Mouse (Mus musculus) MEL (cell line): ENCODE data around the gene Pappa2. TPM values are rescaled to one million over a fixed set of nuclear protein-coding genes. Genes with fewer than 3 reads are reported as not detected.

Source experiments
- DNase-seq: peaks from one replicate; pipeline ENCODE4 v3.0.0; 2011; ENCODE audit warnings: low read depth, low spot score
- H3K27ac ChIP-seq: 2 replicates; pipeline ENCODE4 v1.5.1; 2012; ENCODE audit warnings: low read depth, mild to moderate bottlenecking, control low read depth, low read length, moderate library complexity; ENCODE audit not compliant: control insufficient read depth
- H3K27me3 ChIP-seq, 2 experiments: fragments of 150-350 bp in 1 of 2; sonication (generic) in 1 of 2; 2 replicates each; pipeline ENCODE4 v1.6.1; 2012; ENCODE audit warnings: low read length in 2 of 2, mild to moderate bottlenecking in 2 of 2, improper control_type of control experiment in 1 of 2, moderate library complexity in 1 of 2; ENCODE audit not compliant: insufficient read depth in 2 of 2, control insufficient read depth in 1 of 2
- H3K36me3 ChIP-seq, 2 experiments: 2 replicates each; pipeline ENCODE4 v1.6.1; 2012 to 2014; ENCODE audit warnings: low read length in 2 of 2, improper control_type of control experiment in 1 of 2, inconsistent platforms in 1 of 2, mild to moderate bottlenecking in 1 of 2; ENCODE audit not compliant: insufficient read depth in 2 of 2, control insufficient read depth in 1 of 2
- H3K4me1 ChIP-seq, 2 experiments: fragments of 150-350 bp in 1 of 2; sonication (generic) in 1 of 2; 2 replicates each; pipeline ENCODE4 v1.6.1; 2012; ENCODE audit warnings: low read length in 2 of 2, improper control_type of control experiment in 1 of 2, mild to moderate bottlenecking in 1 of 2; ENCODE audit not compliant: insufficient read depth in 2 of 2, control insufficient read depth in 1 of 2
- H3K4me3 ChIP-seq, 2 experiments: fragments of 150-350 bp in 1 of 2; sonication (generic) in 1 of 2; 2 replicates each; pipeline ENCODE4 v1.5.1; 2012; ENCODE audit warnings: low read depth in 2 of 2, low read length in 2 of 2, mild to moderate bottlenecking in 2 of 2, moderate library complexity in 2 of 2, control low read depth in 1 of 2, improper control_type of control experiment in 1 of 2; ENCODE audit not compliant: control insufficient read depth in 1 of 2, insufficient read depth in 1 of 2
- H3K79me2 ChIP-seq: 2 replicates; pipeline ENCODE4 v1.6.1; 2012; ENCODE audit warnings: mild to moderate bottlenecking, low read length, moderate library complexity; ENCODE audit not compliant: control insufficient read depth, poor library complexity, insufficient read depth
- H3K9ac ChIP-seq: 2 replicates; pipeline ENCODE4 v1.6.1; 2012; ENCODE audit warnings: low read depth, mild to moderate bottlenecking, control low read depth, low read length, moderate library complexity; ENCODE audit not compliant: control insufficient read depth, poor library complexity, severe bottlenecking
- H3K9me3 ChIP-seq: fragments of 150-350 bp; sonication (generic); replicated peaks from 2 replicates; pipeline ENCODE4 v1.6.1; 2012; ENCODE audit warnings: mild to moderate bottlenecking, low read length, improper control_type of control experiment, moderate library complexity; ENCODE audit not compliant: insufficient read depth
- BHLHE40 ChIP-seq: IDR thresholded peaks from 2 replicates; pipeline ENCODE4 v1.6.1; 2012; ENCODE audit warnings: low read depth, mild to moderate bottlenecking, inconsistent platforms, low read length, improper control_type of control experiment, borderline replicate concordance
- E2F4 ChIP-seq: IDR thresholded peaks from 2 replicates; pipeline ENCODE4 v1.6.1; 2011; ENCODE audit warnings: low read depth, low read length, improper control_type of control experiment, borderline replicate concordance
- ELF1 ChIP-seq: IDR thresholded peaks from 2 replicates; pipeline ENCODE4 v1.6.1; 2014; ENCODE audit warnings: low read depth, mild to moderate bottlenecking, inconsistent platforms, low read length, improper control_type of control experiment, moderate library complexity
- EP300 ChIP-seq, 2 experiments: IDR thresholded peaks; 2 replicates each; pipeline ENCODE4 v1.6.1; 2011; ENCODE audit warnings: improper control_type of control experiment in 2 of 2, low read length in 2 of 2, low read depth in 1 of 2, mild to moderate bottlenecking in 1 of 2
- ETS1 ChIP-seq: IDR thresholded peaks from 2 replicates; pipeline ENCODE4 v1.6.1; 2012; ENCODE audit warnings: low read depth, mild to moderate bottlenecking, inconsistent platforms, low read length, improper control_type of control experiment, moderate library complexity
- GABPA ChIP-seq: IDR thresholded peaks from 2 replicates; pipeline ENCODE4 v1.6.1; 2012; ENCODE audit warnings: low read depth, mild to moderate bottlenecking, inconsistent platforms, low read length, improper control_type of control experiment, moderate library complexity
- GATA1 ChIP-seq: IDR thresholded peaks from 2 replicates; pipeline ENCODE4 v1.6.1; 2011; ENCODE audit warnings: low read depth, low read length, improper control_type of control experiment
- JUND ChIP-seq: IDR thresholded peaks from 2 replicates; pipeline ENCODE4 v1.6.1; 2011; ENCODE audit warnings: low read depth, mild to moderate bottlenecking, improper control_type of control experiment, low read length
- KAT2A ChIP-seq: conservative IDR thresholded peaks from 2 replicates; pipeline ENCODE4 v1.6.1; 2012; ENCODE audit warnings: low read depth, low read length, improper control_type of control experiment, inconsistent platforms
- MAFK ChIP-seq: IDR thresholded peaks from 2 replicates; pipeline ENCODE4 v1.6.1; 2011; ENCODE audit warnings: low read depth, mild to moderate bottlenecking, low read length, improper control_type of control experiment, borderline replicate concordance
- MAX ChIP-seq: IDR thresholded peaks from 2 replicates; pipeline ENCODE4 v1.6.1; 2011; ENCODE audit warnings: low read length, improper control_type of control experiment
- MAZ ChIP-seq: IDR thresholded peaks from 2 replicates; pipeline ENCODE4 v1.6.1; 2012; ENCODE audit warnings: low read depth, mild to moderate bottlenecking, inconsistent platforms, low read length, improper control_type of control experiment
- MEF2A ChIP-seq: IDR thresholded peaks from 2 replicates; pipeline ENCODE4 v1.6.1; 2014; ENCODE audit warnings: low read depth, mild to moderate bottlenecking, inconsistent platforms, low read length, improper control_type of control experiment; ENCODE audit not compliant: poor library complexity, insufficient replicate concordance, severe bottlenecking; ENCODE audit errors: extremely low read depth
- MXI1 ChIP-seq: IDR thresholded peaks from 2 replicates; pipeline ENCODE4 v1.6.1; 2011; ENCODE audit warnings: mild to moderate bottlenecking, low read depth, low read length, improper control_type of control experiment
- MYC ChIP-seq: IDR thresholded peaks from 2 replicates; pipeline ENCODE4 v1.6.1; 2011; ENCODE audit warnings: low read depth, mild to moderate bottlenecking, low read length, improper control_type of control experiment, moderate library complexity
- POLR2AphosphoS2 ChIP-seq: IDR thresholded peaks from 2 replicates; pipeline ENCODE4 v1.6.1; 2011; ENCODE audit warnings: low read length, improper control_type of control experiment
- POLR2AphosphoS5 ChIP-seq: IDR thresholded peaks from 2 replicates; pipeline ENCODE4 v1.6.1; 2012; ENCODE audit warnings: low read depth, borderline replicate concordance, mild to moderate bottlenecking, inconsistent platforms, low read length, moderate library complexity, mixed read lengths
- RAD21 ChIP-seq: IDR thresholded peaks from 2 replicates; pipeline ENCODE4 v1.6.1; 2011; ENCODE audit warnings: mild to moderate bottlenecking, low read depth, low read length, improper control_type of control experiment
- SMC3 ChIP-seq: IDR thresholded peaks from 2 replicates; pipeline ENCODE4 v1.6.1; 2011; ENCODE audit warnings: low read depth, low read length, improper control_type of control experiment
- TAL1 ChIP-seq: IDR thresholded peaks from 2 replicates; pipeline ENCODE4 v1.6.1; 2012; ENCODE audit warnings: mild to moderate bottlenecking, inconsistent platforms, low read length, moderate library complexity, mixed read lengths
- TBP ChIP-seq: IDR thresholded peaks from 2 replicates; pipeline ENCODE4 v1.8.0; 2011; ENCODE audit warnings: low read depth, low read length, improper control_type of control experiment
- UBTF ChIP-seq: IDR thresholded peaks from 2 replicates; pipeline ENCODE4 v1.6.1; 2012; ENCODE audit warnings: low read depth, mild to moderate bottlenecking, inconsistent platforms, low read length, improper control_type of control experiment, moderate library complexity, borderline replicate concordance; ENCODE audit not compliant: insufficient read depth
- USF1 ChIP-seq: IDR thresholded peaks from 2 replicates; pipeline ENCODE4 v1.6.1; 2014; ENCODE audit warnings: low read depth, mild to moderate bottlenecking, inconsistent platforms, low read length, improper control_type of control experiment, moderate library complexity
- USF2 ChIP-seq, 2 experiments: IDR thresholded peaks; 2 replicates each; pipeline ENCODE4 v1.6.1; 2011 to 2012; ENCODE audit warnings: improper control_type of control experiment in 2 of 2, low read length in 2 of 2, borderline replicate concordance in 1 of 2, inconsistent platforms in 1 of 2, low read depth in 1 of 2, mild to moderate bottlenecking in 1 of 2; ENCODE audit not compliant: insufficient read depth in 1 of 2
- ZMIZ1 ChIP-seq: IDR thresholded peaks from 2 replicates; pipeline ENCODE4 v1.6.1; 2012; ENCODE audit warnings: low read depth, mild to moderate bottlenecking, inconsistent platforms, low read length, improper control_type of control experiment, moderate library complexity
- ZNF384 ChIP-seq: IDR thresholded peaks from 2 replicates; pipeline ENCODE4 v1.6.1; 2012; ENCODE audit warnings: low read depth, mild to moderate bottlenecking, inconsistent platforms, low read length, improper control_type of control experiment
- polyA plus RNA-seq, 2 experiments: library from polyadenylated mRNA; stranded (reverse) in 1 of 2; unstranded in 1 of 2; fragments of >175 nt in 1 of 2; fragments of >200 nt in 1 of 2; gene quantifications; 2 replicates each; pipeline versions ENCODE4 v1.2.1 to v1.2.4; 2012; ENCODE audit warnings: low replicate concordance in 2 of 2, low read depth in 1 of 2; ENCODE audit not compliant: insufficient read length in 2 of 2, insufficient read depth in 1 of 2, missing spikeins in 1 of 2
- total RNA-seq: library from RNA; depleted of rRNA; stranded (reverse); fragments of 300-350 nt; gene quantifications from 2 replicates; pipeline ENCODE4 v1.2.3, GENCODE M21; 2012

The Pappa2 gene
- total and polyA plus RNA-seq, 3 experiments, result not detected

- Histone ChIP-seq H3K4me1 (no peaks in the 10 kb centered on the region), H3K4me3 (no peak overlapping the region), H3K27me3 (no peaks in the 10 kb centered on the region), H3K36me3 (no peaks in the 10 kb centered on the region), H3K9ac (no peak overlapping the region), H3K27ac (no peak overlapping the region), H3K9me3 (no peaks in the 10 kb centered on the region), H3K79me2 (no peaks in the 10 kb centered on the region)
- TF ChIP-seq ZMIZ1 (no peak), MXI1 (no peak), UBTF (no peak), ELF1 (no peak), JUND (no peak), GABPA (no peak), RAD21 (no peak), POLR2AphosphoS2 (no peak), EP300 (IDR thresholded peaks at IDR 0.05; ENCODE audit: low read depth in 1 of 2, low read length in 2 of 2) (no peak), TBP (no peak), USF1 (no peak)
- no peak for DNase-seq
These were observed 19.7 kb downstream of the Pappa2 start for GRCm38 (mm10) chr1:158960549-158960948.

- H3K4me1 ChIP-seq, result no peaks in the 10 kb centered on the region
- no peaks in the 10 kb centered on the region for H3K79me2 ChIP-seq
- no peaks in the 10 kb centered on the region for H3K27me3 ChIP-seq
These were observed 23.9 kb downstream of the Pappa2 start for GRCm38 (mm10) chr1:158956361-158956760.

More at GRCm38 (mm10) chr1:158956361-158956760, 23.9 kb downstream of the Pappa2 start:
- Histone ChIP-seq H3K9ac (no peak overlapping the region), H3K27ac (no peak overlapping the region), H3K9me3 (no peaks in the 10 kb centered on the region), H3K4me3 (no peak overlapping the region), H3K36me3 (no peaks in the 10 kb centered on the region)
- DNase-seq, result no peak
- TF ChIP-seq ELF1, result no peak
- no peak for TF ChIP-seq POLR2AphosphoS5
- no peak for TF ChIP-seq RAD21
- no peak for TF ChIP-seq SMC3
- TF ChIP-seq TAL1, result no peak
- TF ChIP-seq MAX, result no peak
- no peak for TF ChIP-seq MAZ
- TF ChIP-seq JUND, result no peak
- no peak for TF ChIP-seq ZNF384
- TF ChIP-seq ETS1, result no peak
- TF ChIP-seq EP300 (IDR thresholded peaks at IDR 0.05; ENCODE audit: low read depth in 1 of 2, low read length in 2 of 2), result no peak
- no peak for TF ChIP-seq USF2 (IDR thresholded peaks at IDR 0.05; ENCODE audit: borderline replicate concordance in 1 of 2, insufficient read depth in 1 of 2, low read depth in 1 of 2, low read length in 2 of 2)
- no peak for TF ChIP-seq E2F4
- no peak for TF ChIP-seq MEF2A
- no peak for TF ChIP-seq KAT2A
- TF ChIP-seq GATA1, result no peak
- TF ChIP-seq MYC, result no peak
- no peak for TF ChIP-seq USF1
- no peak for TF ChIP-seq MAFK
- TF ChIP-seq BHLHE40, result no peak
